Mouse (Mus musculus) gastrocnemius, adult 8-10 months (tissue): ENCODE results near the gene Sap18. TPM values are rescaled to one million over a fixed set of nuclear protein-coding genes. Genes with fewer than 3 reads are reported as not detected.
"Not testable (repeated sequence)": the region's sequence is repeated elsewhere in the genome, so short reads cannot be mapped to it uniquely, and the experiment has no call there.

Experiments used
- DNase-seq, 2 experiments: peaks; one replicate each; pipeline ENCODE4 v3.0.0; 2022; ENCODE audit warnings: low spot score in 2 of 2
- microRNA-seq: library from miRNA; unstranded; fragments of <30 nt; microRNA quantifications from one replicate; pipeline ENCODE4 v1.2.0, GENCODE M21; 2022
- total RNA-seq, 4 experiments: library from RNA; stranded (reverse); gene quantifications; 2 replicates each; pipeline ENCODE4 v1.2.4; 2022

The Sap18 gene
- total RNA-seq, 4 experiments from 2014 or later = 43.5 to 76.8 (median 67.7) TPM

- DNase-seq = peak; percentile 76 to 85
Measured at GRCm38 (mm10) chr14:57825788-57826751, 28.1 kb downstream of the Sap18 start, which contains the start of the genes Ska3 and Mrpl57. Gene Ska3 (minus strand): TSS chr14:57826185. Gene Mrpl57 (plus strand): TSS chr14:57826234.

GRCm38 (mm10) chr14:57827284-57827683 is 29.3 kb downstream of the Sap18 start:
- DNase-seq = no peak

GRCm38 (mm10) chr14:57833526-57833925 is 35.5 kb downstream of the Sap18 start:
- no peak for DNase-seq

- DNase-seq = no peak
Measured at GRCm38 (mm10) chr14:57835157-57835556, 37.2 kb downstream of the Sap18 start.

GRCm38 (mm10) chr14:57844535-57844934 is 46.6 kb downstream of the Sap18 start:
- no peak for DNase-seq

GRCm38 (mm10) chr14:57848061-57848460 is 50.1 kb downstream of the Sap18 start:
- not testable (repeated sequence) for DNase-seq

- no peak for DNase-seq
Measured at GRCm38 (mm10) chr14:57848646-57849045, 50.7 kb downstream of the Sap18 start.

GRCm38 (mm10) chr14:57850330-57850729 is 52.4 kb downstream of the Sap18 start:
- DNase-seq = no peak

- DNase-seq = no peak
Measured at GRCm38 (mm10) chr14:57852961-57853360, 55.0 kb downstream of the Sap18 start.

- not testable (repeated sequence) for DNase-seq
Measured at GRCm38 (mm10) chr14:57856037-57856436, 58.1 kb downstream of the Sap18 start.

Small RNAs within 50 kb of the gene (microRNA-seq; reads per million reads assigned to microRNA genes)
- not detected for gene Mir3077

Other genes with a start within 250 kb of the Sap18 start
- 10 to 100 TPM; 43.7 to 52.2 (median 47.1) TPM for gene Eef1akmt1, start 226.6 kb upstream of the Sap18 start, total RNA-seq
- gene Xpo4, start 132.8 kb upstream of the Sap18 start, total RNA-seq = 10 to 100 TPM; 10.0 to 11.7 (median 10.7) TPM
- 1 to 10 TPM in 1 of 4 experiments, under 1 TPM in 1, not detected in 2; 0.70 to 1.4 TPM for gene Gm49361, start 52.1 kb upstream of the Sap18 start, total RNA-seq
- gene Lats2, start 39.8 kb upstream of the Sap18 start, total RNA-seq = 10 to 100 TPM; 15.7 to 23.4 (median 16.7) TPM
- not detected for gene Ska3, start 28.0 kb downstream of the Sap18 start, total RNA-seq
- gene Mrpl57, start 28.1 kb downstream of the Sap18 start, total RNA-seq = 10 to 100 TPM; 62.6 to 77.1 (median 74.0) TPM
- 1 to 10 TPM; 2.2 to 3.8 (median 2.9) TPM for gene Zdhhc20, start 92.1 kb downstream of the Sap18 start, total RNA-seq
- 10 to 100 TPM; 38.7 to 43.9 (median 41.0) TPM for gene Micu2, start 201.1 kb downstream of the Sap18 start, total RNA-seq